Mouse (Mus musculus) heart, postnatal 0 days (tissue): Measurements from ENCODE around the gene Trafd1.

Experiments
- CTCF ChIP-seq: IDR thresholded peaks from 2 replicates; pipeline ENCODE4 v1.5.1; 2016; ENCODE audit warnings: antibody characterized with exemption, control low read depth, low read depth
- EP300 ChIP-seq: IDR thresholded peaks from 2 replicates; pipeline ENCODE4 v1.6.1; 2016; ENCODE audit warnings: antibody characterized with exemption, low read depth

DNA sequence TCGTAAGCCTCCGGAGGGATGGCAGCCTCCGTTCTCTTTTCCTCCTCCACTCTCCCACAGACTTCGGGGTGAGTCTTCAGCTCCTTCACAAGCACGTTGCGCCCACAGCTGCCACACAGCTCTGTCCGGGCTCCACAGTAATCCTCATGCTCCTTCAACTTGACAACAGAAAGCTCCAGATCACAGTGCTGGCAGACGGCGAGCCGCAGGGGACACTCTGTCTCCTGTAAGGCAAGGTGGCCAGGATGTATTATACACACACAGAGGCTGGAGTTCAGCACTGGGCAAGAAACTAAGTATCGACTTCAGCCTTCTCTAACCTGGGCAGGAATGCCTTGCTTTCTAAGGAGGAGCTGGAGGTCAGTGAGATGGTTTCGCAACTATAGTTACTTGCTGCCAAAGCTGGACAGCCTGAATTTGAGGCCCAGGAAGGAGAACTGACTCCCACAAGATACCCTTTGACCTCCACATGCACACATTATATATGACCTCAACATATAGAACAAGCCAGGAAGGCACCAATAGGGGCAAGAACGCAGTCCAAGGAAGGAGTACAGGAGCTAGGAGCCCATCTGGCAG is 6.7 kb downstream of the Trafd1 start:
- TF ChIP-seq CTCF, result no peak
- TF ChIP-seq EP300, result no peak
